Mouse (Mus musculus) spleen, postnatal 4 days (tissue): Measurements from ENCODE around the gene Olfr685.

Experiments
- DNase-seq, 2 experiments: peaks; one replicate each; pipeline ENCODE4 v3.0.0; 2022; ENCODE audit warnings: low spot score in 2 of 2

Gene Olfr685

GRCm38 (mm10) chr7:105185912-105186311, at the start of gene Olfr685:
TSS of gene Olfr685 (minus strand) at chr7:105186012.
- no peak for DNase-seq

- no peak for DNase-seq
Observed at GRCm38 (mm10) chr7:105229386-105229785, 43.6 kb upstream of the Olfr685 start.

DNA sequence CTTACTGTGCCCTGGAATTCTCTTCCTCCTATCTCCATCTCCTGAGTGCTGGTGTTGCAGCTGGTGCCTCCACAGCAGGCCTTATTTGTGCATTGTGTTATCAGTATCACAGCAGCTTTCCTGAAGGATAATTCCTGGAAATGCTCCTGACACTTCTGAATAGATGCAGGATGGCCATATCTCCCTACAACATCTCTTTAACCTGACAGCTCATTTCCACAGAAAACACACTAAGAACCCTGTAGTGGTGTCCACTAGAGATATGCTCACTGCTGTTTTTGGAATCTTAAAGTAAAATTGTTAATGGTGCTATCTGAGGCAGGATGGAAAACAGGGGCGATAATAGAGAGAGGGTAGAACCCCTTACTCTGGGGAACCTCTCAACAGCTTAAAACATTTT, 42.3 kb upstream of the Olfr685 start:
- DNase-seq = no peak

DNA sequence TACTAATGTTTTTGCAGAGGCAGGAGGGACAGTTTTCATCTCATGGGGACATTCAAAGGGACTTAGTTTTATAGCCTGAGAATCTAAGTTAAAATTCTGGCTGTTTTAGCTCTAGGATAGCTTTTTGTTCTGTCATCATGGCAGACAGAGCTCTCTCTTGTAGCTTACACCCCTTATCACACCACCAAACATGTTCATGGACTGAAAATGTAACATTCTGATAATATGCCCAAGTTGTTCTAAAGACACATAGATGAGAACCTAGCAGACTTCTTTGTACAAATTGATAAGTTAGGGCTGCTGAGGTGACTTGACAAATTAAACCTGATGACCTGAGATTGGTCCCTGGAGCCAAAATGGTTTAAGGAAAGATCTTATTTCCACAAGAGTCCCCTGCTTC, 40.9 kb upstream of the Olfr685 start:
- DNase-seq = no peak

DNA sequence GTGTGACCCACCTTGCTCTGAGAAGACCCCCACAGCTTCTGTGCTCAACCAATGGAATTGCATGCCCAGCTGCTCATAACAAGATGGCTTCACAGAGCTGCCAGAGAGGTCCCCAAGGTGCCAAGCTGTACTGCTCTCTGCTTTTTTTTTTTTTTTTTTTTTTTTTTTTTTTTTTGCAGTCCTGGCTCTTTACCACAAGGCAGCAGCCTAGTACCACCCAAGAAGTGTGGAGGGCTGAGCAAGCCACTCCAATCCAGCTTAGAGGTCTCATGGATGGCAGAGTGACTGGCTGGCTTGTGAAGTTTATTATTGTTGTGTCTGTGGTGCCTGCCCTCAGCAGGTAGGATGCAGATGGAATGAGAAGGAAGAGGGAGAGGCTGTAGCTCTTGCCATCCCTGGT, 40.3 kb upstream of the Olfr685 start:
- no peak for DNase-seq

DNA sequence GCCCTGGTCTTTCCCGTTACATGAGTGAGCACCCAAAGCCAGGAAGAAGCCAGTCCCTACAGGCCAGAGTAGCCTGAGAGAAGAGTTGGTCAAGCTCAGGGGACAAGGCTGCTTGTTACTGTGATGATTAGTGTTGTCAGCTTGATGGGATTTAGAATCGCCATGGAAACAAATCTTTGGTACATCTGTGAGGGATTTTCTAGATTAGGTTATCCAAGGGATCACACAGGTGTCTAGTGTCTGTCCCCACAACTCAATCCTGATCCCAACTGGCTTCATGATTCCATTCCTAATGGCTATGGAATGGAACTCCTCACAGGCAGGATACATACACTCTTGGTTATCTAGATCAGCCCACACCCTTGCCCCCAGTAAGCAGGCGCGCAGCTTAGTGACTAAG, 32.5 kb upstream of the Olfr685 start:
- no peak for DNase-seq

GRCm38 (mm10) chr7:105214761-105215160, 28.9 kb upstream of the Olfr685 start:
- DNase-seq = no peak

DNA sequence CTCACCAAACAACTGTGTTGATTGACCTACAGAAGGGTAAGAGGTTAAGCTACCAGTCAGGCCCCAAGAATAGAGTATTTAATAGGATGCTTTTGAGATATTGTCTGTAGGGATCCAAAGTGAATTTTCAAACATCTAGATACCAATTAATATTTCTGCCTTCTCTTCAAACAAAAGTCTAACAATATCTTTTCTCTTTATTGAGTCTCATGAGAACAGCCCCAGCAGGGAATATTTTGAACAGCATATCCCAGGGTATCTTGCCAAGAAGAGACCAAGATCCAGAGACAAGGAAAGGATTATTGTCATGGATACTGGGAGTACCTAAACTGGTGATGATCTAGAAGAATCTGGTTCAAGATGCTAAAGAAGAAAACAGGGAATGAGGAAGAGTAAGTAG, 21.6 kb upstream of the Olfr685 start, which contains the start of gene Olfr686:
Olfr686 (minus strand) TSS at position 101 of the 400 bp plus-strand sequence.
- DNase-seq = no peak

- DNase-seq = no peak
Observed at GRCm38 (mm10) chr7:105170773-105171172, 15.0 kb downstream of the Olfr685 start.

- DNase-seq = no peak
Observed at GRCm38 (mm10) chr7:105163553-105163952, 22.3 kb downstream of the Olfr685 start, which contains the start of gene Olfr684. TSS of gene Olfr684 (minus strand) at chr7:105163653.

DNA sequence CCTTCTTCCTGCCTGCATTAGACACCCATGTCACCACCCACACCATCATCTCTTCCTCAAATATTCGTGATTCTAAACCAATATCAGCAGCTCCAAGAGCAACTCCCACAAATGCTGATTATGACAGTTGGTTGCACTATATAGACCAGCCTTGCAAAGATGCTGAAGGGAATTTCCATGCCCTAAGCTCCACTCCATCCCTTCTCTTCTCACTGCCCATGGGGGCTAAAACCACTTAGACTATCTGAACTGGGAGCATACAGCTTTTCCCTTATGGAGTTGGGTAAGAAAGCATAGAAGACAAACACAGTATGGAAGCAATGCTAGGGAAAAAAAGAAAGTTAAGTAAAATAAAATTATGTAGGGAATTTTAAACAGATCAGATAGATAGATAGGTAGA, 38.9 kb downstream of the Olfr685 start, which contains the start of gene Olfr683:
Olfr683 (minus strand) TSS at position 101 of the 400 bp plus-strand sequence.
- no peak for DNase-seq

DNA sequence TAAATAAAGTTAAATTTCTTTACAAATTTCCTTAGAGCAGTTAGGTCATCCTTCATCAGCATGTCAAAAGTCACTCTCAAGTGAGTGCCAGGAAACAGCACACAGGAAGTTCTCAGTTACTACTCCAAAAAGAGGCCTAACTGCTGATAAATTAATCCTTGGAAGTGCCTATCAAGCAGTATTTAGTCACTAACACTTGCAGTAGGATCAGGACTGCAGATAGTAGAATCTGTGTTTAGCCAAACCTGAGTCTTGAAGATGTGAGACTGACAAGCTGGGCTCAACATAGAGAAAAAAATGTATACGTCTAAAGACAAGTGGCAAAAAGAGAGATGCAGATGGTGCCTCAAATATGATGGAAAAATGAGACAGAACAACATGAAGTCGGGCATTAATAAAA, 44.5 kb downstream of the Olfr685 start:
- no peak for DNase-seq
